Mouse (Mus musculus) myocyte (in vitro differentiated cells): ENCODE results near the gene Atp6v0d1.

Experiments
- CEBPB ChIP-seq: IDR thresholded peaks from 2 replicates; pipeline ENCODE4 v1.6.1; 2011; ENCODE audit warnings: mild to moderate bottlenecking, moderate library complexity; ENCODE audit not compliant: poor library complexity, insufficient read depth, severe bottlenecking
- E2F4 ChIP-seq: IDR thresholded peaks from one replicate; pipeline ENCODE4 v1.6.1; 2011; ENCODE audit warnings: mild to moderate bottlenecking, control low read depth, moderate library complexity; ENCODE audit not compliant: insufficient read depth
- MYOD1 ChIP-seq, 3 experiments: IDR thresholded peaks; one replicate each; pipeline ENCODE4 v1.6.1; 2011; ENCODE audit warnings: control low read depth in 2 of 3, low read depth in 2 of 3, mild to moderate bottlenecking in 2 of 3, moderate library complexity in 1 of 3; ENCODE audit not compliant: insufficient read length in 2 of 3, control insufficient read depth in 1 of 3
- MYOG ChIP-seq, 3 experiments: IDR thresholded peaks; one replicate each; pipeline ENCODE4 v1.6.1; 2011; ENCODE audit warnings: control low read depth in 2 of 3, low read depth in 2 of 3, mild to moderate bottlenecking in 2 of 3; ENCODE audit not compliant: insufficient read length in 2 of 3, control insufficient read depth in 1 of 3, insufficient read depth in 1 of 3
- POLR2A ChIP-seq: IDR thresholded peaks from one replicate; pipeline ENCODE4 v1.6.1; 2011; ENCODE audit warnings: low read depth, mild to moderate bottlenecking, control low read depth, moderate library complexity; ENCODE audit not compliant: insufficient read length
- POLR2AphosphoS2 ChIP-seq: IDR thresholded peaks from one replicate; pipeline ENCODE4 v1.6.1; 2011; ENCODE audit warnings: low read depth, control low read depth; ENCODE audit not compliant: insufficient read length
- TCF12 ChIP-seq: IDR thresholded peaks from one replicate; pipeline ENCODE4 v1.6.1; 2011; ENCODE audit warnings: mild to moderate bottlenecking, control low read depth; ENCODE audit not compliant: poor library complexity, insufficient read depth, severe bottlenecking
- TCF3 ChIP-seq: IDR thresholded peaks from one replicate; pipeline ENCODE4 v1.6.1; 2011; ENCODE audit warnings: low read depth, control low read depth; ENCODE audit not compliant: insufficient read length
- USF1 ChIP-seq: IDR thresholded peaks from one replicate; pipeline ENCODE4 v1.6.1; 2011; ENCODE audit warnings: low read depth, mild to moderate bottlenecking, control low read depth, moderate library complexity

GRCm38 (mm10) chr8:105520521-105520920, 45.3 kb downstream of the Atp6v0d1 start:
- TF ChIP-seq USF1 (no peak), CEBPB (no peak), TCF12 (no peak), TCF3 (no peak), POLR2A (no peak), MYOD1 (IDR thresholded peaks at IDR 0.05; ENCODE audit: control insufficient read depth in 1 of 3, insufficient read length in 2 of 3, low read depth in 2 of 3) (no peak), MYOG (IDR thresholded peaks at IDR 0.05; ENCODE audit: control insufficient read depth in 1 of 3, insufficient read depth in 1 of 3, insufficient read length in 2 of 3, low read depth in 2 of 3) (no peak), POLR2AphosphoS2 (peak; percentile 16), E2F4 (no peak)
